Mouse (Mus musculus) ES-Bruce4 (cell line): ENCODE measurements at regions not wholly inside any gene's neighbourhood (a gene's known extent, or its start where the extent isn't known, plus 50 kb on each side); places are given as distances from the start of the nearest gene placed in this dataset.
A peak's percentile ranks its signal among the peaks of the same experiment; 100 is the strongest.

ENCODE experiments used
- H3K27ac ChIP-seq: 2 replicates; pipeline ENCODE4 v1.5.1; 2012; ENCODE audit warnings: low read length, inconsistent platforms; ENCODE audit not compliant: insufficient read depth
- H3K27me3 ChIP-seq: 2 replicates; pipeline ENCODE4 v1.6.1; 2012; ENCODE audit warnings: mild to moderate bottlenecking, low read length, inconsistent platforms; ENCODE audit not compliant: control insufficient read depth, poor library complexity, insufficient read depth, severe bottlenecking
- H3K36me3 ChIP-seq: 2 replicates; pipeline ENCODE4 v1.6.1; 2012; ENCODE audit warnings: inconsistent platforms, mild to moderate bottlenecking, low read length, moderate library complexity; ENCODE audit not compliant: control insufficient read depth, poor library complexity, insufficient read depth, severe bottlenecking
- H3K4me1 ChIP-seq: one replicate; pipeline ENCODE4 v1.8.1; 2011; ENCODE audit warnings: low read length; ENCODE audit not compliant: control insufficient read depth, insufficient read depth
- H3K4me3 ChIP-seq: 2 replicates; pipeline ENCODE4 v1.5.1; 2011; ENCODE audit warnings: low read depth, mild to moderate bottlenecking, low read length
- H3K9ac ChIP-seq: 2 replicates; pipeline ENCODE4 v1.6.1; 2012; ENCODE audit warnings: low read depth, mild to moderate bottlenecking, inconsistent platforms; ENCODE audit not compliant: poor library complexity, severe bottlenecking
- H3K9me3 ChIP-seq: replicated peaks from 2 replicates; pipeline ENCODE4 v1.6.1; 2012; ENCODE audit warnings: mild to moderate bottlenecking, low read length, inconsistent platforms; ENCODE audit not compliant: control insufficient read depth, poor library complexity, insufficient read depth, severe bottlenecking
- CTCF ChIP-seq: IDR thresholded peaks from one replicate; pipeline ENCODE4 v1.8.1; 2011; ENCODE audit warnings: low read depth, low read length
- EP300 ChIP-seq: IDR thresholded peaks from 2 replicates; pipeline ENCODE4 v1.6.1; 2011; ENCODE audit warnings: low read depth, low read length; ENCODE audit not compliant: insufficient read depth
- POLR2A ChIP-seq: IDR thresholded peaks from one replicate; pipeline ENCODE4 v1.8.1; 2011; ENCODE audit warnings: low read length; ENCODE audit not compliant: insufficient read depth

DNA sequence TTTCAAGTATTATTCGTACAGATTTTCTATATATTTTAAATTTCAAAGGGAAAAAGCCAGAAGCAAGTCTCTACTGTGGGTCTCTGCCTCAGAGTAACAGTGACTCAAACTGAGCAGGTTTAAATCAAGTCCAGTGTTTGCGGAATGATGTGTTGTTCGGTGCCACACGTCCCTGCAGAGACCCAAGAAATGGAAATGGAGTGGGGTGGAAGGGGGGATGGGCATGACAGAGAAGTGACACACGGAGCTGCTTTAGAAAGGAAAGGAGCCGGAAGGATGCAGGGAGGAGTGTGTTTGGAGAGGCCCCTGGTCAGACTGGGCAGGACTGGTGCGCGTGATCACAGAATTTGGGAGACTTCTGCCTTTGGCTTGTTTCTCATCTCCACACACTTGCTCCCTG lies 60.5 kb upstream of the Ralgps2 start:
- peaks cover 9% of the 10 kb centered on the region for H3K4me1 ChIP-seq
- H3K4me3 ChIP-seq: no peak overlapping the region
- no peak overlapping the region for H3K9ac ChIP-seq
- H3K27me3 ChIP-seq: no peaks in the 10 kb centered on the region
- H3K36me3 ChIP-seq: no peaks in the 10 kb centered on the region
- no peak overlapping the region for H3K27ac ChIP-seq
- no peak for TF ChIP-seq POLR2A
- TF ChIP-seq EP300: no peak
- TF ChIP-seq CTCF: no peak
- no peaks in the 10 kb centered on the region for H3K9me3 ChIP-seq

DNA sequence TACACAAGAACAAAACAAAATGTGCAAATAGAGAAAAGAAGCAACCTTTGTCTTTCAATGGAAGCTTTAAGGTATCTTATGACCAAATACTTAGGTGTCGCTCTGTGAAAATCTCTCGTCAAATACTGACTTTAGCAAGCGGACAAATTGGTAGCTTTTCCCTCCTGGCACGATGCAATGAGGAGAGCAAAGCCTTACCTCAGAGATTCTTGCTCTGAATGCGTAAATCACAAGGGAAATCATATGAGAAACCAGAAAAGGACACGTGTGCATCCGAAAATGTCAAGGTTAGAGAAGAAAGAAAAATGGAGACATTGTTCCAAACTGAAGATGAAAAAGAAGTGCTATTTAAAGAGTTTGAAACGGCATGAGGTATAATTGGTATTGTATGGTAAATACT lies 59.8 kb upstream of the Ralgps2 start:
- Histone ChIP-seq H3K4me3 (no peak overlapping the region), H3K27ac (no peak overlapping the region), H3K27me3 (no peaks in the 10 kb centered on the region), H3K36me3 (no peaks in the 10 kb centered on the region), H3K9me3 (no peaks in the 10 kb centered on the region), H3K9ac (no peak overlapping the region), H3K4me1 (peaks cover 11% of the 10 kb centered on the region)
- TF ChIP-seq CTCF (no peak), EP300 (no peak), POLR2A (no peak)

DNA sequence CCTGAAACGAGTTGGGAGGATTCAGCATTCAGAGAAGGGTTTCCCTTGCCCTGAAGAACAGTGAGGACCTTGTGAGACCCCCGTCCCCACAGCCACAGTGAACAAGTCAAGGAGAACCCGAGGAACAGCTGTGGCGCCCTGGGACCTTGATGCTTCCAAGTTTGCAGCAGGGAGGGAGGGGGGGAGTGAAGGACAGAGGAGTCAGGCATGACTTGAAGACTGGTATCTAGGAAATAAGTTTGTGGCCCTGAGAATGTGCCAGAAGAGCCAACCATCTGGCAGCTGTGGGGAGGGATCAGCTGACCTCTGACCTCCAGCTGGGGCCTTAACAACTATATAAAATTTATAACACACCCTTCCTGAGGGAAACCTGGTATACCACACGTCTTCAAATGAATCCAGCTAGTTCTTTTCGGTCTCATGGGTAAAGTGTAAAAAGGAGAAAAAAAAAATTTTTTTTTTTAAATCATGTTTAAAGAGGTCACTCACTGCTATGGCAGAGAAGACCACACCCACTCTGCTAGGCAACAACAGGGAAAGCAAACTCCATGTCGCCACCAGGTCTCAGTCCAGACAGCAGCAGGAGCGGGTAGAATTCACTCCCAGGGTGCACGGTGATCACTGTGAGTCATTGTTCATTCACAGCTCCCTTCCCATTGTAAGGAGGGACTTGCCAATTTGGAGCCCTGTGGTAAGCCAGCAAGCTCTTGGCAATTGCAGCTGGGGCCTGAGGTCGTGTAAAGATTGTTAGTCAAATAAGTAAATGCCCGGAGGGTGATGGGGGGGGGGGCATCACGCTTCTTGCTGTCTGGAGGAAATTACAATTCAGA lies 58.3 kb upstream of the Ralgps2 start:
- no peaks in the 10 kb centered on the region for H3K36me3 ChIP-seq
- H3K9ac ChIP-seq: no peak overlapping the region
- no peak overlapping the region for H3K4me3 ChIP-seq
- H3K27me3 ChIP-seq: no peaks in the 10 kb centered on the region
- H3K4me1 ChIP-seq: peaks cover 13% of the 10 kb centered on the region
- no peak for TF ChIP-seq CTCF
- peak; percentile 82 for TF ChIP-seq EP300
- no peaks in the 10 kb centered on the region for H3K9me3 ChIP-seq
- H3K27ac ChIP-seq: peak overlapping the region; percentile 49

DNA sequence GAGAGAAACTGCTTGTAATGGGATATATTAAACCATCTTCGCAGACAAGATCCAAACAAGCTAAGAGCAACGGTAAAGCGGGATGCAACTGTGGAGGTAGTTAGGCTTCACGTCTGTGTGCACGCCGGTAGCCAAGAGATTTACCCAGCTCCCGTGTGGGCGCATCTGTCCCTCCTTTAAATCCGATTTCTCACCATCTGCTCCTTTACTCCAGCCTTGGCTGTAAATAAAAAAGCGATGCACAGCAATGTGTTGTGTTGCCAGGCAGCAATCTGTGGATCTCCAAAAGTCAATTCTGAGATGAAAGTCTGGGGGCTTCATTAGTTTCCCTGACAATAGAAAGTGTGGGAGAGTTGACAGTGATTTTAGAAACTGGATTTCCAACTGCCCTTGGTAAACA lies 57.6 kb upstream of the Ralgps2 start:
- Histone ChIP-seq H3K36me3 (no peaks in the 10 kb centered on the region), H3K4me3 (no peak overlapping the region), H3K4me1 (peaks cover 13% of the 10 kb centered on the region), H3K27me3 (no peaks in the 10 kb centered on the region), H3K9ac (no peak overlapping the region), H3K9me3 (no peaks in the 10 kb centered on the region), H3K27ac (peak overlapping the region; percentile 49)
- TF ChIP-seq CTCF: no peak
- no peak for TF ChIP-seq EP300
- no peak for TF ChIP-seq POLR2A

DNA sequence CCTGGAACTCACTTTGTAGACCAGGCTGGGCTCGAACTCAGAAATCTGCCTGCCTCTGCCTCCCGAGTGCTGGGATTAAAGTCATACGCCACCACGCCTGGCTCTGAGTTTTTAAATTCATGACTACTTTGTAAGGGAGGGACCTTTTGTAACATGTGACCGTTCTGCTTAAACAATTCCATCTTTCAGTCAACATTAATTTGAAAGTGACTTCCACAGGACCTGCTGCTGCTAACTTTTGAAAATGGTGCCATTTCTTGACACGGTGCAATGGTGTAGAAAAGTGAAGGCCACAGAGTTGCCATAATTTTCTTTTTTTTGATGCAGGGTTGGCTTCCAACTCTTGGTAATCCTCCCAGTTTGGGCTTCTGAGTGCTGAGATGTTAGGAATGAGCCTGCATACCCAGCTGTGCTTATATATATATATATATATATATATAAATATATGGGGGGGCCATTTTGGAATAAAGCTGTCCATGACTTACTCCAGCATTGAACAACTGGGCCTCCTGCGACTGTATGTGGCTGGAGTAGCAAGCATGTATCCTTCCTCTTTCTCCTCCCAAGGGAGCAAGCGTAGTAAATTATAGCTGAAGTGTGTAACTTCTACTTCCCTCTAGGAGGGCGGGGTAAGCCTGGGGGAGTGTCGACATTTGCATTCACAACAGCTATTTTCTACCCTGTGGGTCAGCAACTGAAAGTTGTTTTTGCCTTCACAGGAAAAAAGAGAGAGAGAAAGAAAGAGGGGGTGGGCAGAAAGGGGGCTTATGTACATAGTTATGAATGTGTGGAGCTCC lies 56.9 kb upstream of the Ralgps2 start:
- Histone ChIP-seq H3K9me3 (no peaks in the 10 kb centered on the region), H3K4me3 (no peak overlapping the region), H3K27ac (0 out of 2 replicates have a peak overlapping the region, but pooled peaks have one; percentile 49), H3K4me1 (peaks cover 13% of the 10 kb centered on the region), H3K27me3 (no peaks in the 10 kb centered on the region), H3K36me3 (no peaks in the 10 kb centered on the region), H3K9ac (no peak overlapping the region)
- TF ChIP-seq POLR2A: no peak

DNA sequence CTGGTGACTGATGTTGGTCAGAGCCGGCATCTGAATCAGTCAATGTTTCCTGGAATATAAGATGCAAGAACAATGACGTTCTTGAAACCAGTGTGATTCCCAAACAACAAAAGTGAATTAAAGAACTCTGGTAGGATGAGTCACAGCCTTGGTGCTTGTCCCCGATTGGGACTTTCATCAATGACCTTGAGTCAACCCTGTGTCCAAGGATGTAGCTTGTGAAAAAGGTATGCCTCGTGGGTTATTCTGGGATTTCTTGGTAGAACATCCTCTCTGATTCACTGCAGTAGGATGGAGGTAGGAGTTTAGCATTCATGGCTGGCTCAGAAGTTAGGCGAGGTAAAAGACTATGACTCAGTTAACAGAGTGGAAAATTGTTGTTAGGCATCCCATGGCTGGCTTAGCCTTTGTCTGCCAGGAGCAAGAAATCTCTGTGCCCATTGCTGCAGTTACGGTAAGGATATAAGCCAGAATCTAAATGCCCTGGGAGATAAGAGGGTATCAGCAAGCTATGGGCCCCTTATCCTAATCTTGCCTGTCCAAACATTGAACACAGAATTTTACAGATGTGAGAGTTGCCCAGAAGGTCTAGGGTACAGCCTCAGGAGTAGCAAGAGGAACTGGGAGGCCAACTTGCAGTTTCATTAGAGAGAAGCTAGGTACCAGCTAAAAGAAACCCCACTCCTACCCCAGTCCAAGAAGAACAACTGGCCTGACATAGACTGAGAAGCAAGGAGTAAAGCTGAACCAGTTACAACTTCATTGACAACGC lies 55.9 kb upstream of the Ralgps2 start:
- H3K4me3 ChIP-seq: no peak overlapping the region
- no peak for TF ChIP-seq CTCF
- no peak for TF ChIP-seq POLR2A
- TF ChIP-seq EP300: no peak
- no peaks in the 10 kb centered on the region for H3K27me3 ChIP-seq
- no peaks in the 10 kb centered on the region for H3K9me3 ChIP-seq
- no peaks in the 10 kb centered on the region for H3K36me3 ChIP-seq
- H3K27ac ChIP-seq: peak overlapping the region; percentile 94
- no peak overlapping the region for H3K9ac ChIP-seq
- H3K4me1 ChIP-seq: peaks cover 13% of the 10 kb centered on the region
